Mouse (Mus musculus) hindbrain, embryonic 16.5 days (tissue): ENCODE data around the gene Pfn1. TPM values are rescaled to one million over a fixed set of nuclear protein-coding genes. Genes with fewer than 3 reads are reported as not detected.

ENCODE experiments used
- ATAC-seq: fragments of 200-750 bp; cut with Nextera tagmentation; 2 replicates; pipeline ENCODE4 v1.8.0; 2017; ENCODE audit warnings: moderate TSS enrichment, moderate library complexity
- H3K27ac ChIP-seq: fragments of 300-500 bp; sonication (generic); 2 replicates; pipeline ENCODE4 v1.5.1; 2014; ENCODE audit warnings: low read depth, mild to moderate bottlenecking, control low read depth, low read length, moderate library complexity
- H3K27me3 ChIP-seq: fragments of 300-500 bp; sonication (generic); replicated peaks from 2 replicates; pipeline ENCODE4 v1.6.1; 2014; ENCODE audit warnings: low read length; ENCODE audit not compliant: control insufficient read depth, insufficient read depth
- H3K36me3 ChIP-seq: fragments of 300-500 bp; sonication (generic); 2 replicates; pipeline ENCODE4 v1.6.1; 2014; ENCODE audit warnings: mild to moderate bottlenecking, low read length, moderate library complexity, mixed read lengths; ENCODE audit not compliant: control insufficient read depth, insufficient read depth
- H3K4me1 ChIP-seq: fragments of 300-500 bp; sonication (generic); 2 replicates; pipeline ENCODE4 v1.6.1; 2014; ENCODE audit warnings: low read depth, low read length; ENCODE audit not compliant: control insufficient read depth, insufficient read depth
- H3K4me2 ChIP-seq: fragments of 300-500 bp; sonication (generic); 2 replicates; pipeline ENCODE4 v1.6.1; 2014; ENCODE audit warnings: mild to moderate bottlenecking, low read length, control low read depth, moderate library complexity
- H3K4me3 ChIP-seq: fragments of 300-500 bp; sonication (generic); 2 replicates; pipeline ENCODE4 v1.5.1; 2014; ENCODE audit warnings: mild to moderate bottlenecking, low read length, control low read depth, moderate library complexity
- H3K9ac ChIP-seq: fragments of 300-500 bp; sonication (generic); 2 replicates; pipeline ENCODE4 v1.6.1; 2014; ENCODE audit warnings: low read depth, mild to moderate bottlenecking, control low read depth, low read length, moderate library complexity
- H3K9me3 ChIP-seq: fragments of 300-500 bp; sonication (generic); 2 replicates; pipeline ENCODE4 v1.6.1; 2014; ENCODE audit warnings: mild to moderate bottlenecking, low read length, moderate library complexity; ENCODE audit not compliant: control insufficient read depth
- WGBS: fragments of 180-500 bp; shearing (Covaris S2); extraction: QIAGEN DNeasy Blood & Tissue Kit; methylation state at CpG from one replicate; pipeline ENCODE4 v1.1.7; 2014; 5-methylcytosine and 5-hydroxymethylcytosine counted together
- polyA plus RNA-seq: library from polyadenylated mRNA; unstranded; fragments of >200 nt; fragmentation: Nextera tagmentation; extraction: Ambion mirVana; gene quantifications from 2 replicates; pipeline ENCODE4 v1.2.1, GENCODE M21; 2015

The Pfn1 gene
- polyA plus RNA-seq, 1 experiment from 2014 or later = 638 TPM

DNA sequence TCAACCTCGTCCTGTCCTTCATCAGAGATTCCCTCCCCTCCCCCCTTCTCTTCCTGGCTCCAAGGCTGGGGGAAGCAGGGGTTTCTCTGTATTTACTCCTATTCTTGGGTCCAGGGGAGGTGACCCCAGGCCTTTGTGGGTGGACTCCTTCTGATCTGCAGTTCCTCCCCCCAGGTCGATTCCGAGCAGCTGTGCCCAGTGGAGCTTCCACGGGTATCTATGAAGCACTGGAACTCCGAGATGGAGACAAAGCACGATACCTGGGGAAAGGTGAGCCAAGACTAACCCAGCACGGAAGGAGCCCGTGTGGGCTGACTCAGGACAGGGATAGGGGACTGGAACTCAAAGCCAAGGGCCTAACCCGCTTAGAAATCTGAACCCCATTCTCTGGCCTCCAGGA lies 3.5 kb upstream of the Pfn1 start:
- WGBS = 65% methylated on average over 9 of the region's 9 CpGs
- no peak overlapping the region for H3K9ac ChIP-seq
- no peak overlapping the region for H3K4me2 ChIP-seq
- H3K4me3 ChIP-seq = no peak overlapping the region
- ATAC-seq = no peak
- H3K36me3 ChIP-seq = peaks cover 7% of the 10 kb centered on the region; the same call in 1 of the 2 replicates
- peaks cover 15% of the 10 kb centered on the region for H3K4me1 ChIP-seq
- H3K9me3 ChIP-seq = no peaks in the 10 kb centered on the region
- H3K27me3 ChIP-seq = no peaks in the 10 kb centered on the region
- H3K27ac ChIP-seq = no peak overlapping the region

GRCm38 (mm10) chr11:70657573-70657972 lies 3.1 kb upstream of the Pfn1 start:
- H3K4me2 ChIP-seq = no peak overlapping the region
- H3K36me3 ChIP-seq = peaks cover 7% of the 10 kb centered on the region; the same call in 1 of the 2 replicates
- H3K27ac ChIP-seq = no peak overlapping the region
- H3K9ac ChIP-seq = no peak overlapping the region
- no peaks in the 10 kb centered on the region for H3K27me3 ChIP-seq
- peaks cover 19% of the 10 kb centered on the region for H3K4me1 ChIP-seq
- no peak overlapping the region for H3K4me3 ChIP-seq
- ATAC-seq = no peak
- WGBS = 55% methylated on average over 6 of the region's 6 CpGs
- H3K9me3 ChIP-seq = no peaks in the 10 kb centered on the region

GRCm38 (mm10) chr11:70656964-70657363 lies 2.5 kb upstream of the Pfn1 start, which contains the start of gene Eno3:
Gene Eno3, plus strand, starts transcription at chr11:70657202.
- Histone ChIP-seq H3K4me1 (peaks cover 25% of the 10 kb centered on the region), H3K36me3 (peaks cover 3% of the 10 kb centered on the region; the same call in 1 of the 2 replicates), H3K4me3 (peak within 1 kb of the TSS; percentile 100), H3K9ac (peak within 1 kb of the TSS; percentile 69), H3K27me3 (no peaks in the 10 kb centered on the region), H3K9me3 (no peaks in the 10 kb centered on the region), H3K4me2 (peak within 1 kb of the TSS; percentile 64), H3K27ac (peak within 1 kb of the TSS; percentile 98)
- WGBS = 10% methylated on average over 3 of the region's 3 CpGs
- no peak for ATAC-seq

- Histone ChIP-seq H3K36me3 (peaks cover 4% of the 10 kb centered on the region), H3K4me2 (peak overlapping the region; percentile 64), H3K4me1 (peaks cover 27% of the 10 kb centered on the region), H3K4me3 (peak overlapping the region; percentile 100), H3K9ac (peak overlapping the region; percentile 69; the same call in 1 of the 2 replicates), H3K27ac (no peak overlapping the region), H3K9me3 (no peaks in the 10 kb centered on the region), H3K27me3 (no peaks in the 10 kb centered on the region)
- no peak for ATAC-seq
- 9% methylated on average over 16 of the region's 16 CpGs for WGBS
Measured at GRCm38 (mm10) chr11:70656456-70656927, 2.0 kb upstream of the Pfn1 start.

DNA sequence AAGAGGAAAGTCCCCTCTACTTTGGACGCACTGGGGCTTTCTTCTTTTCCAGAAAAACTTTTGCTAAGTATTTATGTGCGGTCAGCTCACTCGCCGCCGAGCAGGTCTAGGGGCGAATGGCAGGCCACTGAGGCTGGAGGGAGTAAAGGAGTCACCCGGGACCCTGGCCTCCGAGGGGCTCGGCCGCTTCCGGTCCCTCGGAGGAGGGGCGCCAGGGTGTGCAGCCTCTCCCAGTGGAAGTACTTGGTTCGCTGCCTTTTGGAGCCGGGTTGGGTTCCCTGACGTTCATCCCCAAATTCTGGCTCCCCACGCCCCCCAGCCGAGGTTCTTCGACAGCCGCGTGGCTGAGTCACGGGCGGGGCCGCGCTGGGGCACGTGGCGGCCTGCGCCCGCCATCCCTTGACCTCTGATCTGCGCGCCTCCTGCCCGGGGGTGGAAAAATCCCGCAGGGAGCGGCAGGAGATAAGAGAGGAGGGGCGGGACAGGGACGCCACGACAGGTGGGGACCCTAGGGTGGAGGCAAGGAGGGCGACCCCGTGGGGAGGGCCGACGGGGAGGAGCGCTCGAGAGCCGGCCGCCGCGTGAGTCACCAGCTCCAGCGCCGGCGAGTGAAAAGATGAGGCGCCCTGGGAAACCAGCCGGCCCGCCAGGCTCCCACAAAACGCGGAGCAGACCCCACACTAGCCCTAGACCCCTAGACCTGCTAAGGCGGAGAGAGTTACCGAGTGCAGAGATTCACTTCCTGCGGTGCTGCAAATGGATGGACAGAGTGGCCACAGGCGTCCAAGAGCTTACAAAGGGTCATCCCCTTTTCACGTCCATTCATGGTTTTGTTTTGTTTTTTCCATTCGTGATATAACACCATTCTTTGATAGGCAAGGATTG lies 1.4 kb upstream of the Pfn1 start:
- WGBS = under 1% methylated on average over 57 of the region's 61 CpGs
- no peak for ATAC-seq
- peak overlapping the region; percentile 100 for H3K4me3 ChIP-seq
- H3K4me1 ChIP-seq = peaks cover 27% of the 10 kb centered on the region
- H3K27me3 ChIP-seq = no peaks in the 10 kb centered on the region
- H3K9me3 ChIP-seq = no peaks in the 10 kb centered on the region
- peak overlapping the region; percentile 98 for H3K27ac ChIP-seq
- H3K36me3 ChIP-seq = peaks cover 11% of the 10 kb centered on the region
- peak overlapping the region; percentile 99 for H3K9ac ChIP-seq
- H3K4me2 ChIP-seq = peak overlapping the region; percentile 64

DNA sequence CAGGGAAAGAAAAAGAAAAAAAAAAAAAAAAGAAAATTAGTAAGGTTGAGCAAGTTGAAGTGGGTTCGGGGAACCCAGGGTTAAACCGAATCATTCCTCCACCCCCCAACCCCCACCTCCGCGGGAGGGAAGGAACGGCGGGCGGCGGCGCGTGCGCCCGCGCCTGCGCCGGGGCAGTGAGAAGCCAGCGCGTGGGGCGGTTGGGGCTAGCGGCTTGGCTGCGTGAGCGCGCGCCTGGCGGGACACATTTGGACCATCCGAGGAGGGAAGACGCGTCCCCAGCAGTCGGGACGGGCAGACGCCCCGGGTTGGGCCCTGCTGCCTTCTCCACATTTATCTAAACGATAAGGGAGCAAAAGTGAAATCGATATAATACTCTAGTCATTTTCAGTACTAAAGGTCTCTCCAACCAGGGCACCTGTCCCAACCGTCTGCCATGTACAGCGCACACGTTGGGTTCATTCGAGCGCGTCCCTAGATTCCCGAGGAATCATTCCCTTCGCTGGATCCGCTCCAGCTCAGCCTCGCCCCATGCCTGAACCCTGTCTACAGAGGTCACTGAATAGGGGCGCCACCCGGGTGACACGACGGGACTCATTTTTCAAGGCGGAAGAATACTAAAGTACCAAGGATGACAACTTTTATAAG lies 603 bp upstream of the Pfn1 start:
- peaks cover 27% of the 10 kb centered on the region for H3K4me1 ChIP-seq
- H3K9ac ChIP-seq = peak overlapping the region; percentile 99
- no peaks in the 10 kb centered on the region for H3K9me3 ChIP-seq
- ATAC-seq = peak; percentile 57
- peak overlapping the region; percentile 64 for H3K4me2 ChIP-seq
- peaks cover 11% of the 10 kb centered on the region for H3K36me3 ChIP-seq
- H3K4me3 ChIP-seq = peak overlapping the region; percentile 100
- no peaks in the 10 kb centered on the region for H3K27me3 ChIP-seq
- WGBS = 0% methylated on average over 46 of the region's 48 CpGs
- H3K27ac ChIP-seq = peak overlapping the region; percentile 98

DNA sequence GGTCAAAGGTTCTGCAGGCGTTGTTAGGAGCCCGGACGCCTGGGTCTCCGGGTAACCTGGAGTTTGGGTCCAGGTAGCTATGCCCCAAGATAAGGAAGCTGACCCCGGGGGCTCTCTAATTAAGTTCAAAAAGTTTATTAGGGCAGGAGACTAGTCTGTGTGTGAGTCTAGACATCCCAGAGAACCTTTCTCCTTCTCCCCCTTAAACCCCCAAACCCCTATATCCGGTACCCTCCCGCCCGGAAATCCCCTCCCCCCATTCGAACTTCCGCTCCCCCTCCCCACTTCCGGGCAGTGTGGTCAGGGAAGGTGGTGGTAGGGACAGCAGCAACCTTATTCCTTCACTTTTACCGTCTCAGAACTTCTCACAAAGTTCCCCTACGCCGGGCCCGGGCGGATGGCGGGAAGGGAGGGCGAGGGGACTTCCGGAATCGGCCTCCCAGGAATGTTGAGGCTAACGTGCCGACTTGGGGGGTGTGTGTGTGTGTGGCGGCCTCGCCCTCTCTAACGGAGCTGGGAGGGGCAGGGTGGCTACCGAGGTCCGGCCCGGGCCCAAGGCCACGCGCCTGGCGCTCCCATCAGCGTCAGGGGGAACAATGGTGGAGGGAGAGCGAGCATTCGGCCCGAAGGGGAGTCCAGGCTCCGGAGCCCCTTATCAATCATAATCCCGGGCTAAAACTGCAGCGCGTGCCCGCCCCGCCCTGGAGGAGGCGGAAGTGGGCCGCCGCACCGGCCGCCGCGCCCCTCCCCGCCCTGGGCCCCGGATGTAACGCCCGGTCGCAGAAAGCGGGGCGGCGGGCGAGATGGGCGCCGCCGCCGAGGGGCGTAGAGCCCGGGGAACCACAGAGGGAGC lies 873 bp downstream of the Pfn1 start:
- no peaks in the 10 kb centered on the region for H3K9me3 ChIP-seq
- peaks cover 31% of the 10 kb centered on the region for H3K4me1 ChIP-seq
- WGBS = 0% methylated on average over 49 of the region's 63 CpGs
- ATAC-seq = peak; percentile 70
- no peaks in the 10 kb centered on the region for H3K27me3 ChIP-seq
- H3K36me3 ChIP-seq = peaks cover 20% of the 10 kb centered on the region
- peak overlapping the region; percentile 98 for H3K27ac ChIP-seq
- H3K4me3 ChIP-seq = peak overlapping the region; percentile 100
- peak overlapping the region; percentile 99 for H3K9ac ChIP-seq
- H3K4me2 ChIP-seq = peak overlapping the region; percentile 64

- H3K27ac ChIP-seq = peak overlapping the region; percentile 98
- peak overlapping the region; percentile 99 for H3K9ac ChIP-seq
- H3K4me2 ChIP-seq = peak overlapping the region; percentile 64
- no peak for ATAC-seq
- peaks cover 20% of the 10 kb centered on the region for H3K36me3 ChIP-seq
- H3K4me3 ChIP-seq = peak overlapping the region; percentile 100
- 65% methylated on average over 6 of the region's 6 CpGs for WGBS
- H3K4me1 ChIP-seq = peaks cover 37% of the 10 kb centered on the region
- no peaks in the 10 kb centered on the region for H3K9me3 ChIP-seq
- no peaks in the 10 kb centered on the region for H3K27me3 ChIP-seq
Measured at GRCm38 (mm10) chr11:70652884-70653344, 1.5 kb downstream of the Pfn1 start.
